Mouse (Mus musculus) retina, adult 2 months (tissue): Measurements from ENCODE around the gene Cntn4.
A peak's percentile ranks its signal among the peaks of the same experiment; 100 is the strongest.
"Not testable (repeated sequence)": the region's sequence is repeated elsewhere in the genome, so short reads cannot be mapped to it uniquely, and the experiment has no call there.

Experiments
- DNase-seq: peaks from one replicate; pipeline ENCODE4 v3.0.0-alpha.2; 2012; ENCODE audit warnings: low read depth, low spot score

Cntn4 gene

DNA sequence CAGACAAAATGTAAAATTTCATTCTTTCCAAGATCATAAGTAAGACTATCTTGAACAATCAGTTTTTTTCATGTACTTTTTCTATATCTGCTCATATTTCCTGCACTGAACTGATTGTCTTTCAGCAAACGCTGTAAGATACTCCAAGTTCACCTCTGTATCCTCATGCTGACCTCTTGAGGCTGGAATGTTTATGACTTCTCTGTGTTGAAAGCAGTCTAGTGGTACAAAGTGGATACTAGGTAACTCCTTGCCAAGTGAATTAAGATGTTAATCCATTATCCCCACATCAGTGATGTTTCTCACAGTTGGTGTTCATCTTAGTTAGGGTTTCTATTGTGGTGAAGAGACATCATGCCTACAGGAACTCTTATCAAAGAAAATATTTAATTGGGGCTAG lies 651.5 kb downstream of the Cntn4 start:
- no peak for DNase-seq

DNA sequence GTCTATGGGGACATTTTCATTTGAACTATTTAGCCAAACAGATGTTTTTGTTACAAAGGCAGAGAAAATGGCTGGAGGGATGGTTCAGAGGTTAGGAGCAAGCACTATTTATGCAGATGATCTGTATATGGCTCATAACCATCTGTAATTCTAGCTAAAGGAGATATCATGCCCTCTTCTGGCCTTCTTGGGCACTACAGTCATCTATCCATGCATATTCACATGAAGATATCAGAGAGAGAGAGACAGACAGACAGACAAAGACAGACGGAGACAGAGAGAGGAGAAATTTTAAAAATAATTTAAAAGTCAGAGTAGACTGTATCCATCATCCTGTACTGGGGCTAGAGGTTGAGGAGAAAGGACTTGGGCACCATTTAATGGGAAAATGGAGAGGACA lies 652.2 kb downstream of the Cntn4 start:
- DNase-seq = no peak

DNA sequence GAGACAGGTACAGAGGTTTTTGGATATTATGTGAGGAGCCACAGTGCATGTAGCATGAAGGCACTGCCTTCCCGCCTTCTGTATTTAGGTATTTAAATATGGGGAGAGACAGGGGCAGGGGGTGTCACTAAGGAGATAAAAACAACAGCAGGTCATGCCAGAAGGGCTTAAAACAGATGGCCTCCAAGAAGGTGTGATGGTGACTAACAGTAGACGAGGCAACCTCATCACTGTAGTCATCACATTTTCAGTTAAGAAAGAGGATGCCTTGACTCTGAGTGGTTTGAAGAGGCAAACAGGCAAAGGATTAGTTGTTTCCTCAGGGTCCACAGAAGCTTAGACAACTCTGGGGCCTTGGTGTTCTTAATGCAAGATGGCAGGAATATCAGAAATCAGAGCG lies 655.0 kb downstream of the Cntn4 start:
- DNase-seq = no peak

DNA sequence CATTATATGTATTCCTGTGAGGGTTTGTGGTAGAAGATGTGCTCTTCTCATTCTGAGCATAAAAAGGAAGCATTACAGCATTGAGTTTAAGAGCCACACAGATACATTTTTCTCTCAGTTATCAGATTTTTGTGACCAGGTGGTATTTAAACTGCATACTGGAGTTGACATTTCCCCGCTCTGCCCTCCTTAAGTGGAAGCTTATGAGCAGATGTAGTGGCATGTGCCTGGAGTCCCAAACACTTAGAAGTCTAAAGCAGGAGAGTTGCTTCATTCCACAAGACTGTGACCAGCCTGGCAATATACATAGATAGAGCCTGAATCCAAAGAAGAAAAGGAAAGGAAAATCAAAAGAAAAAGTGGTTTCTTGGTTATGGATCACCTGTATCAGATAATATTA lies 655.5 kb downstream of the Cntn4 start:
- no peak for DNase-seq

DNA sequence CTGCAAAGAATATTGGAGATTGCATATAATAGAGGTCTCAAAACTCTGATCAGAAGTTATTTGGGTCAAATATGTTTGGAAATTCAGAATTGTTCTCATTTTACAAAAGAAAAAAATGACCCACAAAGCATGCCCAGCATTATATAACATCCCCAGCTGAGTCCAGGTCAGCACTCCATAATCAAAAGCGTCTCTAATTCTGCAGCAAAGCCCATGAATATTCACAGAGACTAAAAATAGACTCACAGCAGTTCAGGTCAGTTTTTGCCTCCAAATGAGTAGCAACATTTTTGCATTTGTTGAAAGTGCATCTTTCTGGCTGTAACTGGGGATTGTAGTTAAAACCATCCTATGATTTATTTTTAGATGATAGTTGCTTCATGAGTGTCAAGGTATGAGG lies 657.6 kb downstream of the Cntn4 start:
- peak; percentile 33 for DNase-seq

DNA sequence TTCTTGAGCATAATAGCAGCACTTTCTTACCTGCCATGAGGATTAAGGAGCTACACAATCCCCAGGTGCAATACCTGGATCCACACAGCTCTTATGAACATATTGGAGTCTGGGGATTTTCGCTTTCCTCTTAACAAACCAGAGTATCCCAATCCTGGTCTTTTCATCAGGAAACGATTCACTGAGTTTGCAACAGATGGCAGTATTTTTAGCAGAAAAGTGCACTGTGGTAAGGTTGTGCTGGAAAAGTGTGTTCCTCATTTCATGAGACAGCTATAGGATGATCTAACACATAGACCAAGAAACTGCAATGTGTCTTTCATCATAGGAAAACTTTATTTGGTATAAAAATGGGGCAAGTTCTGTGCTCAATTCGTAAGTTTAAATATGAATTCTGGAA lies 659.3 kb downstream of the Cntn4 start:
- no peak for DNase-seq

DNA sequence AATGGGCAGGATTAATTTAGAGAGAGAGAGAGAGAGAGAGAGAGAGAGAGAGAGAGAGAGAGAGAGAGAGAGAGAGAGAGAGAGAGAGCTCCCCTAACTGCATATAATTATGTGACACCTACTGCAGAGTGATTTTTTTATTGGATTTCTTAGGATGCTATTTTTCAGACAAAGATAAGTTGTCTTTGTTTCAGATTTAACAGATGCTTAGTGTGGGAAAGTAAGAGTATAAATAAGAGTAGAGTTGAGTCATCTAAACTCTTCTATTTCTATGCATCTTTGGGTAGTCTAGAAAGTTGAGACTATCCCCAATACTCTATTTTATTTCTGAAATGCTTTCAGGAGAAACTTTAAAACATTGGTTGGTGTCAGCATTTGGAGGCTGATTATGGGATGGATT lies 660.4 kb downstream of the Cntn4 start:
- DNase-seq = no peak

DNA sequence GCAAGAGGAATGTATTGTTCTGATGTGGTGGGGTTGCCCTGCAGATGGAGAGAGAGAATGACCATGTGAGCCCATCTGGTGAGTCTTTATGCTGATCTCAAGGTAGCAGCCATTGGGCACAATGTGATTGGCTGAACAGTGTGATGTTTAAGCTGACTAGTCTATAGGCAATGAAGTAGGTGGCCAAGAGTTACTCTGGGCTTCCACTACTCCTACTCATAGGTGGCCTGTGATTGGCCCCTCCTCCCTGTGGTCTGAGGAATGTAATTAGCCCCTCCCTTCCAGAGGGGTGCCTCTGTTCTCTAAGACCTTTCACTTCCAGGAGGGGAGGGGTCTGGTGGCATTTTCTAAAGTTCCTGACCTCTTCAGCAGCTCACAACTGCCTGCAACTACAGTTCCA lies 663.7 kb downstream of the Cntn4 start:
- no peak for DNase-seq

DNA sequence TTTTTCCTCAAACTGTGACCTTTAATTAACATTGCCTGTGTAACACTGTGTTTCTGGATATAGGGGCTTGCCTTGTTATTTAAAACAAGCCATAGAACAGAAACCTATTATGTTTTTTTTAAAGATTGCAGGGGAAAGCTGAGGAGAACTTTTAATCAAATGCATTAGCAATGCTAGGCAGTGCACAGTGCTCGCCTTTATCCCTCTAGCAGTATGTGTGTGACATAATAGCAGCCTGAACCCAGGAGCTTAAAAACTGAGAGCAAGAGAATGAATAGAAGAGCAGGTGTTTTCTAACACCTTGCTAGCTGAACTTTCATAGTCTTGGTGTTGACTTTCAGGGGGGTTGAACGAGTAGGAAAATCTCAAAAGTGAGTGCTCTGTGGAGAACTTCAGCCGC lies 672.6 kb downstream of the Cntn4 start:
- no peak for DNase-seq

DNA sequence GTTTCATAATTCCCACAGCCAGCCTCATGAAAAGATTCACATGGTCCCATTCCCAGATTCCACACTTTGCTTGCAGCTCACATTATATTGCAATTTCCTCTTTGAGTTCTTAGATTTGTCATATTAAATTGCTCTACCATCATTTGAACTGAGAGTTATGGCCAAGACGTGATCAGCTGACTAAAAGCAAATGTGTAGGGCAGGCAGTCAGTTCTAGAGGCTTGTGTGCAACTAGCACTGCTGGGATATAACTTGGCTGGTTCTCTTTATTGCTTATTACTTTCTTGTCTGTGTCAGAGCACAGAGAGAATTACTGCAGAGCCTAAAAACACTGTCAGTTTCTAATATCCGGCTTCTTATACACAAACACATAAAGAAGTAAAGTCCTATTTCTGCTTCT lies 673.9 kb downstream of the Cntn4 start:
- no peak for DNase-seq

DNA sequence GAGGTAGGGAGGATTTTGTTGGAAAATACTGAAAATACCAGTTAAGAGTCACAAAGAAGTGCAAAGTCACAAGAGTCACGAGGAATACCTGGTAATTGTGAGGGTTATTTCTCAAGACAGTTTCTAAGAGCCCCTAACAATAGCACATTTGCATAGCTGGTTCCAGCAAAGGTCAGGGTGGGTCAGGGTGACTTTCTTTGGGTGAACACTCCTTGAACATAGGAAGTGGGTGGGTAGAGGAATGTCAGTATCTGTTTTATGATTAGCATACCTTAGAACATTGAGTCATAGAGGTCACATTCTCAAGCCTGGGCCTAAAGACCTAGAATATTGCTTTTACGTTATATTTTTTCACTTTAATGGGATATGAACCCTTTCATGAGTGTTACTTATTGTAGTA lies 681.3 kb downstream of the Cntn4 start:
- DNase-seq = not testable (repeated sequence)

DNA sequence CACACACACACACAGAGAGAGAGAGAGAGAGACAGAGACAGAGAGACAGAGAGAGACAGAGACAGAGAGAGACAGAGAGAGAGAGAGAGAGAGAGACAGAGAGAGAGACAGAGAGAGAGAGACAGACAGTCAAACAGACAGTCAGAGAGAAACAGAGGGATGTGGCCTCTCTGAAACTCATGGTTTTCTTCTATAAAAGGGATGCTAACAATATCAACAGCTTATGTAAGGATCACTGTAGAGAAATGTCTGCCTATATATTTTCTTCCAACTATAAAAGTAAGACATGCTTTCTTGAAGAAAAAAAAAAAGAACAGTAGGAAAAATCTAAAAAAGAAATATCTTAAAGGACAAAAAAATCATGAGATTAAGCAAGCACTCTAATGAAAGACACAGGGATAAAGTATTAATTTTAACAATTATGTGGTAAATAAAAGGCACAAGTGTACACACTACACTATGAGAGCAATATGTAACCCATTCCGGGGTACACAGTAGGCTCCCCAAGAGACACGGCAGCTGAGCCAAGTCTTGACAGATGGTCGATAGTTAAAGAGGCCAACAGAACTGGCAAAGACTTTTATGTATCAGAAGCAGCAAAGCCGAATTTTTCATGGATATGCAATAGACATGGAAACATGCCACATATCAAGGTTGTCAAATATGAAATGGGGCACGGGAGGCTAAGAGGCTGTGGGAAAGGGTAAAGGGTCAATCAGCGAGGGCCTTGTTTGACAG lies 704.0 kb downstream of the Cntn4 start:
- DNase-seq = no peak

DNA sequence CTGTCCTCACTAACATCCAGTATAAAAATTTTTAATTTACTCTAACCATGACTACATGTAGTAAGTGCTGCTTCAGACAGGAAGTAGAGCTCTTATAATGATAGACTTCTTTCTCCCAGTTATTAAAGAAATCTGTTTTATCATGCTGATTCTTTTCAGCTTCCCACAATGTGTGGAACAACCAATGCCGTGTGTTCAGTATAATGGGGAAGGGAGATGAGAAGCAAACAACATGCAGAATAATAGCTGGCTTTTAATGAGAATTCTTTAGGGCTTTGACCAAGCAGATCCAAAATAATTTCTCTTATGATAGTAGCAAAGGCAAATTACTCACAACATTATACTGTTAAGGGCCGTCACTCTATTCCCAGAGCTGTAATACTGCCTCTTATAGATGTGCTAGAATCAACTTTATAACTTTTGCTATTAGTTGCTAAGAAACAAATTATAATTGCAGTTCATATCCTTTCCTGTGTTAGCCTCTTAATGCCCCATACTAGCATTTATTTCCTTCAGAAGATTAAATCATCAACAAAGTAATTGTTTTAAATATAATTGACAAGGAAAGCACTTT lies 710.5 kb downstream of the Cntn4 start:
- no peak for DNase-seq

DNA sequence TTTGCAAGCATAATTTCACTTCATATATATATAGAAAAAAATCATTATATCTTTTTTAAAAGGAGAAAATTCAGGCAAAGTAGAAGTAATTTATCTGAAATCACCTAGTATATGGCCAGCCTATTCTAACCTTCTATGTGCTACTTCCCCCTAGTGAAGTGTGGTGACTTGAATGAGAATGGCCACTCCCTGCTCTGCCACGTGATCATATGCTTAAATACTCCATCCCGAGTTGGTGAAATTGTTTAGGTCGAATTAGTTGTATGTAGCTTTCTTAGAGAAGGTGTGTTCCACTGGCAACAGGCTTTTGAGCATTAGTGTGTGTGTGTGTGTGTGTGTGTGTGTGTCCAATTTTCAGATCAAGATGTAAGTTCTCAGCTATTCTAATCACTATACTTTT lies 730.6 kb downstream of the Cntn4 start:
- DNase-seq = no peak

DNA sequence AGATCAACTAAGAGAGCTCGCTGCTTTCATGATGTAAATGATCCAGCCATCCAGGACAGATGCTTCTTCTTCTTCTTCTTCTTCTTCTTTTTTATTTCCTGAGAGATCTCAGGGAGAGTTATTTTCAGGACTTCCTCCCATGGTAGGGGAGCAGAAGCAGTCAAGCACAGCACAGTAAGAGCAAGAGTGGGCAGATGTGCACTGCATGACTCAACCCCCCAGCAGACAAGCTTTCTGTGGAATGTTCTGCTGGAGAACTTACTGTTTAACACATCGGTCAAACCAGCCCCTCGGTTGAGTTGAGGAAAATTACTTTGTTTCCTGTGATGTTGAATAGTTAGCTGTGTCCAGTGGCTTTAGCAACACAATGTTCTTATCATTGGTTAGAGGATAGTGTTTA lies 731.2 kb downstream of the Cntn4 start:
- no peak for DNase-seq

DNA sequence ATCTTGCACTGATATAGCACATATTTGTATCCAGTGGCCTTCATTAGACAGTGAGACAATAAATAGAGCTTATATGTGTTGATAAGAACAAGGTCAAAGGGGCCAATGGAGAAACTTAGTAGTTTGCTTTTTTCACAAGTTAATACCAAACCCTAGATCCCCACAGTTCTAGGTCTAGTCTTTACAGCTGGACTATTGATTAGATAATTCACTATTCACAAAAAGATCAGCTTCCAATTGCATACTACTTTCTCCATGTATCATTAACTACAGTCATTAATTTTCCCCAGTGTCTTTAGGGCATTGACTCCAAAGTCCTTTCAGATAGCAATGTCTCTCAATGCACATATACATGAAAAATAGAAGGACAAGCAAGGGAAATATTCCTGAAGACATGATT lies 745.5 kb downstream of the Cntn4 start:
- no peak for DNase-seq

DNA sequence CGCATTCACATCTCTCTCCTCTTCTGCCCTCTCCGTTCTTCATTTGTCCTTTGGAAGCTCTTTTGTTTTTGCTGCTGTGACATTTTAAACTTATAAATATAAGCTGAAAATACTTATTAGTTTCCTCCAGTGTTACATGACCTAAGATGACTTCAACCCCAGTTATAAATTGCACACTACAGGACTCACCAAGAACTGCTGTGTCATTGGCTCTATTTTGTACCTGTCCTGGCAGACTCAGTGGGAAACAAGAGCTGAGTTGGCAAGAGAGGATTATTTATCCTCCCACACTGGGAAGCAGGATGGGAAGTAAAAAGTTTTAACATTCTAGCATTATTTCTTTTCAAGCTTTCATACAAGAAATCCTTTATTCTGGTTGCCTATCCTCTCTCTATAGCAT lies 746.0 kb downstream of the Cntn4 start:
- DNase-seq = no peak

DNA sequence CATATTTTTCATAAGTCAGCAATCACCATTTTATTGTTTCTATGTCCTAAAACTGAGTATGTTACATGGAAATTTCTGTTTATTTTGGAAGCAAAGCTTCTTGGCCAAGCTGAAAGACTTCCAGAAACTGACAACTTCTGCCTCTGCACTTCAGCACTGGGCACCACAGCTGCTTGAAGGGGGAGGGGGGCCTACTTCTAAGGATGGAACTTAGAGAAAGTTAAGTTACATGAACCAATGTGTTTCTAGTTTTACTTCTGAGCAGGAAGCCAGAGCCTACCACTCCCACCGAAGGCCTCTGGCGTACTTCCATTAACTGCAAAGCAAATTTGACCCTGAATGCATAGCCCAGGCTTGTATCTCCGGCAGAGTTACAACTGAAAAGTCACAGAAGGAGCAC lies 749.2 kb downstream of the Cntn4 start:
- no peak for DNase-seq

DNA sequence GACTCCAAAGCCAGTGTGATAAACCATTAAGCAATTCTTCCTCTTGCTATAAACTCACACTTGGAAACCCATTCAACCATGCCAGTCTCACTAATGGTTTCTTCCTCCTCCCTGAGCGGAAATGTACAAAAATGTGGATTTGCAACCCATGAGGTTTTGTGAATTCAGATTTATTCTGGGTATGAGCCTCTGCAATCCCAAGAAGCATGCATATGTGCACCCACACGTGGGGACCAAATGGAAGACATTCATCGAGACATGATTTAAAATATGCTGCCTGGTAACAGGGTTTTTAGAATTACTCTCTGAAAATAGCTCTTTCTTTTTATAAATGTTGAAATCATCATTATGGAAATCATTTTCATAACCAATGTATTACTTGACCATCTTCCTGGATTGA lies 754.0 kb downstream of the Cntn4 start:
- DNase-seq = no peak

DNA sequence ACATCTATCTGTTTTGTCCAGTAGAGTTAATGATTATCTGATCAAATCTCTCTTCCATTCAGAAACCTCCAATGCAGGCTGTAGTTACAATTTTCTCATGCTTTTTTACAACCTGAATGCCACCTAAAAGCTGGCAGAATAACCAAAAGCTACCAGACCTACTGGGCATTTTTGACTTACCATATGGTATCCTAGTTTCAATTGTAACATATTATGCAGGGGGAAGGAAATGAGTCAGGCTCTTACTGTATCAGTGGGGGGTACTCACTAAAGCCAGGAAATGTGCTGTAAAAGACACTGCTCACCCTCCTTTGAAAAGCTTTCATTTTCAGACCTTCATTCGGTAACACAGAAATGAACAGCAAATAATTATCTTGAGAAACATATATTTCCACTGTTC lies 763.3 kb downstream of the Cntn4 start:
- no peak for DNase-seq

DNA sequence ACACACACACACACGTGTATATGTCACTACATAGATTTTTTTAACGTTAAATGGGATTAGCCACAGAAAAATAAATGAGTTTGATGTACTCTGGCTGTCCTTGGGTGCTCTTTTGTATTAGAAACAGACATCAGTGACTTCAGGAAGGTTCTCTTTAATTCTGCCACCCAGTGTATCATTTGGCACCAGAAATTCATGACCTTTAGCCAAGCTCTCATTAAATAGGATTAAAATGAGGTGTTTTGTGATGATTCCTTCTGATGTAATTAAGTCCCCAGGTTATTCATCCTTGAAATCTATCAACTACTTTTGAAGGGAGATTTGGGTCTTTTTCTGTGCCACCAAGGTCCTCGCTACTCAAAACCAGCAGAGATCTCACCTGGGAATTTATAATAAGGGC lies 763.8 kb downstream of the Cntn4 start:
- DNase-seq = no peak

DNA sequence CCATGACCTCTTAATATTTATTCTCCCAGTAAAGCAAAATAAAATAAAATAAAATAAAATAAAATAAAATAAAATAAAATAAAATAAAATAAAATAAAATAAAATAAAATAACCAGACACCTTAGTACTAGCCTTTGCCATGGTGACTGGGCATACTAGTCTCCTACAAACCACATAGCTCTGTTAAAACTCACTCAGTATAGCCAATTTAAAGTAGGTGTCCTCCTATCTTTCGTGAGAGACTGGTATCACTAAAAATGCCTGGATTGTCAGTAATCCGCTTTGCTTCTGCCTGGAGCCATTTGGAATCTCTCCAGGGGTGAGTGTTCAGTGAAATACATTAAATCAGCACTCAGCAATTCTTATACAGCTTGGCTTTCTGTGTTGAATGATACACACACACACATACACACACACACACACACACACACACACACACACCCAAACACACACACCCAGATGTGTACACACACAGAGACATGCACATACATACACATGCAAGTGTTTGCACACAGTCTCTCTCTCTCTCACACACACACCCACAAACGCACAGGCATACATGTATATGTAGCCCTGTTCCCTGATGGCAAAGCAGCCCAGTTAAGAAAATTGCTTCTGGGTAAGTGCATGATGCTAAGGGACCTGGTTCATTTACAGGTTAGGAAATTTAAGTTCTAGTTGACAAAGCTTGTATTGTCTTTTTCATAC lies 776.8 kb downstream of the Cntn4 start:
- no peak for DNase-seq

DNA sequence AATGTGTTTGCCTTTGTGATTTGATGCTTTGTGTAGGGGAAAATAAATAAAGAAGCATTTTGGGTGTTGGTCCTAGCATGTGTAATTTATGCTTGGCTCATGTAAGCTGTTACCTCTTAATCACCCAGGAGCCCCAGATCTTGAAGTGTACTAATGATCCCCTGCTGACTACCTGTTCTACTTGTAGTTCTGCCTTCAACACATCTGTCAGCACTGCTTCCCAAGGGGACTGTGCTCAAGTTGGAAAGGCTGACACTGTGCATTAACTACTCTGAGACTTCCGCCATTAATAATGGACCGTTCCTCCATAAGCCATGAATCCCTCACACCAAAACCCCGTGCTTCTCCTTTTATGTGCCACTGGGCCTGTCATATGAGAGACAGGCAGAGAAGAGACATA lies 778.2 kb downstream of the Cntn4 start:
- DNase-seq = no peak
